Mouse (Mus musculus): ENCODE measurements around the gene Sec24d.

- TF ChIP-seq POLR2A (IDR thresholded peaks at IDR 0.05; ENCODE audit: control insufficient read depth, extremely low read depth, insufficient read depth, low read length, poor library complexity) (no peak), CTCF (IDR thresholded peaks at IDR 0.05; ENCODE audit: borderline replicate concordance, control insufficient read depth, extremely low read depth, insufficient read depth, low read length, poor library complexity) (no peak)
Measured at GRCm38 (mm10) chr3:123404945-123405344, 137.7 kb downstream of the Sec24d start.
